Mouse (Mus musculus) midbrain, embryonic 16.5 days (tissue): ENCODE data around the gene Slc2a1. TPM values are rescaled to one million over a fixed set of nuclear protein-coding genes. Genes with fewer than 3 reads are reported as not detected.

Experiments used
- ATAC-seq: fragments of 200-750 bp; cut with Nextera tagmentation; 2 replicates; pipeline ENCODE4 v1.8.0; 2017; ENCODE audit warnings: moderate TSS enrichment
- H3K27ac ChIP-seq: fragments of 300-500 bp; sonication (generic); 2 replicates; pipeline ENCODE4 v1.5.1; 2014; ENCODE audit warnings: mild to moderate bottlenecking, low read length, mixed read lengths
- H3K27me3 ChIP-seq: fragments of 300-500 bp; sonication (generic); 2 replicates; pipeline ENCODE4 v1.6.1; 2014; ENCODE audit warnings: low read depth, low read length, mixed read lengths; ENCODE audit not compliant: control insufficient read depth, insufficient read depth
- H3K36me3 ChIP-seq: fragments of 300-500 bp; sonication (generic); 2 replicates; pipeline ENCODE4 v1.6.1; 2014; ENCODE audit warnings: mild to moderate bottlenecking, low read length, moderate library complexity, mixed read lengths; ENCODE audit not compliant: control insufficient read depth, insufficient read depth
- H3K4me1 ChIP-seq: fragments of 300-500 bp; sonication (generic); 2 replicates; pipeline ENCODE4 v1.6.1; 2014; ENCODE audit warnings: mild to moderate bottlenecking, low read length, mixed read lengths; ENCODE audit not compliant: control insufficient read depth, insufficient read depth
- H3K4me2 ChIP-seq: fragments of 300-500 bp; sonication (generic); 2 replicates; pipeline ENCODE4 v1.6.1; 2014; ENCODE audit warnings: mild to moderate bottlenecking, low read length, mixed read lengths
- H3K4me3 ChIP-seq: fragments of 300-500 bp; sonication (generic); 2 replicates; pipeline ENCODE4 v1.5.1; 2014; ENCODE audit warnings: low read depth, mild to moderate bottlenecking, low read length, moderate library complexity, mixed read lengths
- H3K9ac ChIP-seq: fragments of 300-500 bp; sonication (generic); 2 replicates; pipeline ENCODE4 v1.6.1; 2014; ENCODE audit warnings: low read depth, low read length, mixed read lengths
- H3K9me3 ChIP-seq: fragments of 300-500 bp; sonication (generic); replicated peaks from 2 replicates; pipeline ENCODE4 v1.6.1; 2014; ENCODE audit warnings: mild to moderate bottlenecking, low read length, mixed read lengths; ENCODE audit not compliant: control insufficient read depth, poor library complexity, severe bottlenecking
- WGBS: fragments of 180-500 bp; shearing (Covaris S2); extraction: QIAGEN DNeasy Blood & Tissue Kit; methylation state at CpG from one replicate; pipeline ENCODE4 v1.1.7; 2014; 5-methylcytosine and 5-hydroxymethylcytosine counted together
- polyA plus RNA-seq: library from polyadenylated mRNA; unstranded; fragments of >200 nt; fragmentation: Nextera tagmentation; extraction: Ambion mirVana; gene quantifications from 2 replicates; pipeline ENCODE4 v1.2.1, GENCODE M21; 2015

The Slc2a1 gene
- 90.7 and 91.6 TPM in 2 replicates for polyA plus RNA-seq

GRCm38 (mm10) chr4:119108495-119109408 lies at the start of gene Slc2a1:
Slc2a1 (plus strand) TSS chr4:119108711.
- under 1% methylated on average over 55 of the region's 88 CpGs for WGBS
- H3K9ac ChIP-seq: peak within 1 kb of the TSS; percentile 84
- H3K4me1 ChIP-seq: peaks cover 15% of the 10 kb centered on the region

DNA sequence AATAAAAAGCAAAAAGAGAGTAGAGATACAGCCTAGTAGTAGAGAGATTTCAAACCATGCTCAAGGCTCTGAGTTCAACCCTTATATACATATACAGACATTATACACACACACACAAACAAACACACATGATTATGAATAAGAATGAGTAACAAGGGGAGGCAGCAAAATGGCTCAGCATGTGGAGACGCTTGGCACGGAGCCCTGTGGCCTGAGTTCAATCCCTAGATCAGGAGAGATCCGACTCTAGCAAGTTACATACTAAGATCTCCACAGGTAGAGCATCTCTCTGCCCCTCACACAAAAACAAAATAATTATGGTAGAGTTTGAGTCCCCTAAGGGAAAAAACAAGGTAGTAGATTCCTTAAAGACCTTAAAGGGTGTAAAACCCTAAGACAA lies 41.7 kb upstream of the Slc2a1 start:
- 80% methylated on average over 3 of the region's 3 CpGs for WGBS
- Histone ChIP-seq H3K4me1 (peaks cover 5% of the 10 kb centered on the region), H3K9me3 (no peaks in the 10 kb centered on the region), H3K36me3 (no peaks in the 10 kb centered on the region), H3K27ac (no peak overlapping the region), H3K9ac (no peak overlapping the region), H3K4me3 (no peak overlapping the region), H3K4me2 (no peak overlapping the region), H3K27me3 (peaks cover 2% of the 10 kb centered on the region; the same call in 1 of the 2 replicates)
- no peak for ATAC-seq

More at GRCm38 (mm10) chr4:119108495-119109408, at the start of gene Slc2a1:
- Histone ChIP-seq H3K4me2 (peak within 1 kb of the TSS; percentile 78), H3K27ac (peak within 1 kb of the TSS; percentile 88), H3K27me3 (0 out of 2 replicates have a peak, but pooled peaks cover 3% of the 10 kb centered on the region), H3K9me3 (no peaks in the 10 kb centered on the region), H3K36me3 (no peaks in the 10 kb centered on the region), H3K4me3 (peak within 1 kb of the TSS; percentile 76)
- peak; percentile 90 for ATAC-seq

DNA sequence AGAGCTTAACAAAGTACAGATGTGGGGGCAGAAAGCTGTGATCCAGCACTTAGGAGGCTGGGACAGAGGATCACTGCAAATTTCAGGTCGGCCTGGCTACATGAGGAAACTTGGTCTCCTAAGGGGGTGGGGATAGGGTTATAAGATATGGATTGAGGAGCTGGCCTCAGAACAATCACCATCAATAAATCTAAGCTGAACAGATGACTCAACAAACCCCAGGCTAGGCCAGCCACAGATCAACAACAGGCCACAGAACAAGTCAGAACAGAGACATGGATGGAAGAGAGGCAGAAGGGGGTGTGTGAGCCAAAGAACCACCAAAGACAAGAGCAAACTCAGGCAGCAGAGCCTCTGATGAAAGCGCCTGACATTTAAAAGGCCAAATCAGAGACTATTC lies 41.3 kb upstream of the Slc2a1 start:
- no peak for ATAC-seq
- Histone ChIP-seq H3K27me3 (peaks cover 4% of the 10 kb centered on the region; the same call in 1 of the 2 replicates), H3K9me3 (no peaks in the 10 kb centered on the region), H3K4me2 (no peak overlapping the region), H3K36me3 (no peaks in the 10 kb centered on the region), H3K4me1 (peaks cover 8% of the 10 kb centered on the region), H3K4me3 (no peak overlapping the region), H3K9ac (no peak overlapping the region), H3K27ac (no peak overlapping the region)
- WGBS: 87% methylated on average over 2 of the region's 2 CpGs

GRCm38 (mm10) chr4:119068918-119069317 lies 39.6 kb upstream of the Slc2a1 start:
- H3K27ac ChIP-seq: no peak overlapping the region
- no peak for ATAC-seq
- no peaks in the 10 kb centered on the region for H3K9me3 ChIP-seq
- H3K9ac ChIP-seq: no peak overlapping the region
- no peaks in the 10 kb centered on the region for H3K36me3 ChIP-seq
- peaks cover 18% of the 10 kb centered on the region for H3K27me3 ChIP-seq
- H3K4me1 ChIP-seq: peaks cover 18% of the 10 kb centered on the region
- no peak overlapping the region for H3K4me2 ChIP-seq
- no peak overlapping the region for H3K4me3 ChIP-seq
- 80% methylated on average over 6 of the region's 6 CpGs for WGBS

DNA sequence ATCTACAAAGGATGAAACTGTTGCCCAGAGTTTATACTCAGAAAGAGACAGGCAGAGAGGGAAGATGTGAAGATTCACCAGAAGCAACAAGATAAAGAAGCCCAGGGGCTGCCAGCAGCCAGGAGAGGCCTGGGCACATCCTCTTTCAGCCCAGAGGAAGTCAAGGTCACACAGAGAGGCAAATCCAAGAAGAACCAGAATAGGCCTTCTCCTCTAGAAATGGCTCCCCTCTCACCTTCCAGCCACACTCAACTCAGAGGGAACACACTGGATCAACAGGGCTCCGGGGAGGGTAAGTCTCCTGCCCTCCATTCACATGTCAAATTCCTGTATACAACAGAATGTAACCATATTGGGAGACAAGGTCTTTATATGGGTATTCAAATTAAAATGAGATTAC lies 38.3 kb upstream of the Slc2a1 start:
- Histone ChIP-seq H3K4me2 (no peak overlapping the region), H3K4me3 (no peak overlapping the region), H3K9ac (no peak overlapping the region), H3K27me3 (peaks cover 18% of the 10 kb centered on the region), H3K27ac (no peak overlapping the region), H3K4me1 (peaks cover 18% of the 10 kb centered on the region), H3K9me3 (no peaks in the 10 kb centered on the region), H3K36me3 (no peaks in the 10 kb centered on the region)
- 17% methylated on average over 1 of the region's 1 CpGs for WGBS
- ATAC-seq: no peak

DNA sequence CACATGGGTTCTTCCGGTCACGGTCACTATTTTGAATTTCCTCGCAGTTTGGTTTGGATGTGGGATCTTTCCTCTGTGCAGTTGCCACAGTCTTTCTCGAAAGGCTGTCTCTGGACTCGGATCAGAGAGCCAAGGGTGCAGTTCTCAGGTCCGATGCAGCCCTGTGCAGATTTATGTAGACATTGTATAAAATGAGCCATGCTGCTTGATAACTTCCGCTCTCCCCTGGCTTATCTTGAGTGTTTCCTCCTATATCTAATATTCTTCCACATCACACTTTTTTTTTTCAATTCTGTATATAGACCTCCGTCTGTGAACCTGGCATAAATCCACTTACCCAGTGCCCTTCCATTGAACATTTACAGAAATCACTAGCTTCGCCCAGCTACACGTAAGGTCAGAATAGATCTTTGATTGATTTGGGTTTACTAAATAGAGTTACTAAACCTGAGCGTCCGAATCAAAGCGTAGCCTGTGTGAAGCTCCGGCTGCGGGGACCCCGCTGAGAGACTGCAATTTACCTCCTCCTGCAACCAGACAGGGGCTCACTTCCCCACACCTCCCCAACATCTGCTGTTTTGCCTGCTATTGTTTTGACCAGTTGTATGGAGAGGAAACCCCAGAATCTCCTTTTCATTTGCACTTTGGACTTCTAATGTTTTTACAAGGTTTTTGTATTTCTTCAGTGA lies 37.4 kb upstream of the Slc2a1 start:
- Histone ChIP-seq H3K36me3 (no peaks in the 10 kb centered on the region), H3K9ac (no peak overlapping the region), H3K4me3 (no peak overlapping the region), H3K4me1 (peaks cover 18% of the 10 kb centered on the region), H3K4me2 (peak overlapping the region; percentile 12; the same call in 1 of the 2 replicates), H3K27ac (no peak overlapping the region), H3K27me3 (peaks cover 18% of the 10 kb centered on the region), H3K9me3 (no peaks in the 10 kb centered on the region)
- 13% methylated on average over 16 of the region's 16 CpGs for WGBS
- no peak for ATAC-seq

GRCm38 (mm10) chr4:119071648-119072362 lies 36.7 kb upstream of the Slc2a1 start:
- no peaks in the 10 kb centered on the region for H3K36me3 ChIP-seq
- no peak for ATAC-seq
- H3K9ac ChIP-seq: no peak overlapping the region
- peaks cover 18% of the 10 kb centered on the region for H3K27me3 ChIP-seq
- peaks cover 18% of the 10 kb centered on the region for H3K4me1 ChIP-seq
- H3K9me3 ChIP-seq: no peaks in the 10 kb centered on the region
- peak overlapping the region; percentile 4; the same call in 1 of the 2 replicates for H3K4me2 ChIP-seq
- 8% methylated on average over 19 of the region's 19 CpGs for WGBS
- no peak overlapping the region for H3K27ac ChIP-seq
- no peak overlapping the region for H3K4me3 ChIP-seq

DNA sequence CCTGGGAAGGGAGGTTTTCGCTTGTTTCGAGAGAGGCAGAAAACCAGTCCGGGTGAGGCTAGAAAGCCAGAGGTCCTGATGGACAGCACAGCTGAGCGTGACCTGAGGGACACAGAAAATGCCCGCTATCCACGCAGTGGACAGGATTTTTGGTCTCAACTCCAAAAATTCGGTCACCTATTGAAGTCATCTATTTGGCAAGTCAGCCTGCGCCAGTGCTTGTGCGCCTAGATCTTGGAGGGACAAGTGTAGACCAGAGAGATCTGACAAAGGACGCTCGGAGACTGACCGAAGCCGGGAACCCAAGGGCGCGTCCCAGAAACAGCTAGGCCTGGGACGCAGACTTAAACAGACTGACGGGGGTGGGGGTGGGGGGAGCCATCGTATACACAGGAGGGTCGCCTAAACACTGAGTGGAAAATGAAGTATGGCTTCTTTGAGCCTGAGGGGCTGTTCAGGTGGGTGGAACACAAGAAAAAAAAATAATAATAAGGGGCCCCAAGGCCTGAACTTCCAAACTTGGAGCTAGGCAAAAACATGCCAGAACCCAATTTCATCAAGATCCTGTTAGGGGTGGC lies 36.1 kb upstream of the Slc2a1 start:
- 0 out of 2 replicates have a peak, but pooled peaks have one; percentile 29 for ATAC-seq
- H3K27me3 ChIP-seq: peaks cover 18% of the 10 kb centered on the region
- H3K9ac ChIP-seq: peak overlapping the region; percentile 56; the same call in 1 of the 2 replicates
- WGBS: 18% methylated on average over 19 of the region's 19 CpGs
- H3K36me3 ChIP-seq: no peaks in the 10 kb centered on the region
- H3K4me2 ChIP-seq: peak overlapping the region; percentile 53
- H3K27ac ChIP-seq: no peak overlapping the region
- H3K4me3 ChIP-seq: peak overlapping the region; percentile 24; the same call in 1 of the 2 replicates
- peaks cover 18% of the 10 kb centered on the region for H3K4me1 ChIP-seq
- H3K9me3 ChIP-seq: no peaks in the 10 kb centered on the region
